Mouse (Mus musculus): ENCODE data around the gene Rtl10.

DNA sequence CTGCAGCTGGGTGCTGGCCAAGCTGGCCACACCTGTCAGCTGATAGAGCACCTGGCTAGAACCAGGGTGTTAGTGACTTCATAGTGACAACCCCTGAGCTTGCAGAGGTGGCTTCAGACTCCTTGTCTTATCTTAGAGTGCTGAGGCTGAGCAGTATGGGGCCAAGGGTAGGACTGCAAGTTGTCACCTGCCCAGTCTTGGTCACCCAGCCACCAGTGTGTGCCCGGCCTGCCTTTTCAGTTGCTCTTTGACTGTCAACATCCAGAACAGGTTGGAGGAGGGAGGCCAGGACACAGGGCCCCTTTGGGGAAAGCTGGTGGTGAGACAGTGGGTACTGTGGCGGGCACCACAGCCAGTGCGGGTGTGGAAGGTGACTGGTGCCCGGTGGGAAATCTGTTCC is 49.7 kb upstream of the Rtl10 start:
- TF ChIP-seq CTCF (IDR thresholded peaks at IDR 0.05; ENCODE audit: low read depth) (no peak), EP300 (IDR thresholded peaks at IDR 0.05; ENCODE audit: low read depth) (no peak)
